Mouse (Mus musculus): ENCODE measurements around the gene Plac9a.
"Not testable (repeated sequence)": the region's sequence is repeated elsewhere in the genome, so short reads cannot be mapped to it uniquely, and the experiment has no call there.

The Plac9a gene

GRCm38 (mm10) chr14:25903000-25903399, at the start of gene Plac9a:
TSS of gene Plac9a (minus strand) at chr14:25903100.
- not testable (repeated sequence) for DNase-seq (ENCODE audit: low spot score)

GRCm38 (mm10) chr14:25938004-25938403, 35.1 kb upstream of the Plac9a start, which contains the start of gene Cphx1:
TSS of gene Cphx1 (plus strand) at chr14:25938304.
- DNase-seq (ENCODE audit: low spot score), result not testable (repeated sequence)

GRCm38 (mm10) chr14:25936867-25937630, 34.1 kb upstream of the Plac9a start:
- DNase-seq (ENCODE audit: low spot score), result not testable (repeated sequence)

- DNase-seq (ENCODE audit: low spot score), result not testable (repeated sequence)
Observed at GRCm38 (mm10) chr14:25927562-25927881, 24.6 kb upstream of the Plac9a start, which contains the start of gene Tmem254a. TSS of gene Tmem254a (minus strand) at chr14:25927672.

GRCm38 (mm10) chr14:25926814-25927561, 24.1 kb upstream of the Plac9a start:
- DNase-seq (ENCODE audit: low spot score), result not testable (repeated sequence)

- not testable (repeated sequence) for DNase-seq (ENCODE audit: low spot score)
Observed at GRCm38 (mm10) chr14:25918427-25919170, 15.7 kb upstream of the Plac9a start.

- not testable (repeated sequence) for DNase-seq (ENCODE audit: low spot score)
Observed at GRCm38 (mm10) chr14:25908976-25909375, 6.1 kb upstream of the Plac9a start.

GRCm38 (mm10) chr14:25907272-25907671, 4.4 kb upstream of the Plac9a start:
- not testable (repeated sequence) for DNase-seq (ENCODE audit: low spot score)

- not testable (repeated sequence) for DNase-seq (ENCODE audit: low spot score)
Observed at GRCm38 (mm10) chr14:25905243-25905642, 2.3 kb upstream of the Plac9a start.

GRCm38 (mm10) chr14:25895686-25896085, 7.2 kb downstream of the Plac9a start:
- DNase-seq (ENCODE audit: low spot score), result not testable (repeated sequence)

GRCm38 (mm10) chr14:25894566-25894965, 8.3 kb downstream of the Plac9a start:
- not testable (repeated sequence) for DNase-seq (ENCODE audit: low spot score)

GRCm38 (mm10) chr14:25885886-25886285, 17.0 kb downstream of the Plac9a start:
- DNase-seq (ENCODE audit: low spot score), result not testable (repeated sequence)

GRCm38 (mm10) chr14:25881769-25882168, 21.1 kb downstream of the Plac9a start:
- not testable (repeated sequence) for DNase-seq (ENCODE audit: low spot score)

GRCm38 (mm10) chr14:25876640-25877039, 26.3 kb downstream of the Plac9a start:
- not testable (repeated sequence) for DNase-seq (ENCODE audit: low spot score)

- no peak for DNase-seq (ENCODE audit: low spot score)
Observed at GRCm38 (mm10) chr14:25872461-25873415, 30.2 kb downstream of the Plac9a start.

GRCm38 (mm10) chr14:25869135-25869878, 33.6 kb downstream of the Plac9a start:
- no peak for DNase-seq (ENCODE audit: low spot score)

GRCm38 (mm10) chr14:25868706-25869105, 34.2 kb downstream of the Plac9a start:
- DNase-seq (ENCODE audit: low spot score), result no peak

- no peak for DNase-seq (ENCODE audit: low spot score)
Observed at GRCm38 (mm10) chr14:25867834-25868233, 35.1 kb downstream of the Plac9a start.

GRCm38 (mm10) chr14:25866832-25867231, 36.1 kb downstream of the Plac9a start:
- DNase-seq (ENCODE audit: low spot score), result no peak

- DNase-seq (ENCODE audit: low spot score), result no peak
Observed at GRCm38 (mm10) chr14:25866384-25866783, 36.5 kb downstream of the Plac9a start.

Measured in urinary bladder, postnatal 25 days (tissue).